Mouse (Mus musculus) gastrocnemius, postnatal 14 days (tissue): ENCODE measurements around the gene Glrx5. TPM values are rescaled to one million over a fixed set of nuclear protein-coding genes. Genes with fewer than 3 reads are reported as not detected.

Experiments
- DNase-seq: peaks from one replicate; pipeline ENCODE4 v3.0.0; 2021; ENCODE audit warnings: mixed read lengths
- intact Hi-C: fragments of 180-260 bp; cut with DNase I; formaldehyde crosslinking; loops from one replicate; pipeline ENCODE4 v1.15.1; 2025; ENCODE audit warnings: low total_unique reads
- total RNA-seq, 2 experiments: library from RNA; stranded (reverse); gene quantifications; 2 replicates each; pipeline ENCODE4 v1.2.3; 2021

Gene Glrx5
- total RNA-seq, 2 experiments from 2014 or later: 66.0 to 67.1 TPM

- intact Hi-C loops: loop anchor here (2.0 kb wide), 1 partner anchor 73 kb away; no protein-coding TSS in a partner anchor
- DNase-seq: peak; percentile 60
These were observed 7.1 kb upstream of the Glrx5 start for GRCm38 (mm10) chr12:105025271-105025946.

- DNase-seq: no peak
- intact Hi-C loops: loop anchor here (2.0 kb wide), 1 partner anchor 73 kb away; no protein-coding TSS in a partner anchor
These were observed 6.4 kb upstream of the Glrx5 start for GRCm38 (mm10) chr12:105025947-105026586.

GRCm38 (mm10) chr12:105027323-105027991, 5.0 kb upstream of the Glrx5 start:
- intact Hi-C loops: no loop called here
- DNase-seq: peak; percentile 73

GRCm38 (mm10) chr12:105029890-105030289, 2.6 kb upstream of the Glrx5 start:
- intact Hi-C loops: no loop called here
- no peak for DNase-seq

GRCm38 (mm10) chr12:105031081-105032058, 1.1 kb upstream of the Glrx5 start:
- no peak for DNase-seq
- intact Hi-C loops: no loop called here

- intact Hi-C loops: no loop called here
- DNase-seq: no peak
These were observed 616 bp downstream of the Glrx5 start for GRCm38 (mm10) chr12:105032832-105033775.

- no peak for DNase-seq
- intact Hi-C loops: no loop called here
These were observed 1.8 kb downstream of the Glrx5 start for GRCm38 (mm10) chr12:105034130-105034769.

GRCm38 (mm10) chr12:105038211-105038610, 5.7 kb downstream of the Glrx5 start:
- intact Hi-C loops: no loop called here

GRCm38 (mm10) chr12:105038918-105039317, 6.4 kb downstream of the Glrx5 start:
- no peak for DNase-seq
- intact Hi-C loops: no loop called here

More at GRCm38 (mm10) chr12:105038211-105038610, 5.7 kb downstream of the Glrx5 start:
- DNase-seq: no peak

GRCm38 (mm10) chr12:105039578-105040289, 7.2 kb downstream of the Glrx5 start:
- intact Hi-C loops: no loop called here
- no peak for DNase-seq

- DNase-seq: no peak
- intact Hi-C loops: no loop called here
These were observed 8.5 kb downstream of the Glrx5 start for GRCm38 (mm10) chr12:105040950-105041349.

- no peak for DNase-seq
- intact Hi-C loops: no loop called here
These were observed 10.6 kb downstream of the Glrx5 start for GRCm38 (mm10) chr12:105043081-105043480.

- no peak for DNase-seq
- intact Hi-C loops: no loop called here
These were observed 12.3 kb downstream of the Glrx5 start for GRCm38 (mm10) chr12:105044775-105045174.

- no peak for DNase-seq
- intact Hi-C loops: no loop called here
These were observed 15.9 kb downstream of the Glrx5 start for GRCm38 (mm10) chr12:105048301-105048863.

GRCm38 (mm10) chr12:105049813-105050212, 17.3 kb downstream of the Glrx5 start:
- intact Hi-C loops: loop anchor here (2.0 to 10.0 kb wide), 2 partner anchors 53 to 125 kb away; partner anchors contain the start of gene Tcl1b5
- DNase-seq: no peak

GRCm38 (mm10) chr12:105050898-105051297, 18.4 kb downstream of the Glrx5 start:
- no peak for DNase-seq
- intact Hi-C loops: loop anchor here (2.0 to 10.0 kb wide), 2 partner anchors 52 to 124 kb away; partner anchors contain the start of gene Tcl1b5

GRCm38 (mm10) chr12:105054041-105054440, 21.6 kb downstream of the Glrx5 start:
- no peak for DNase-seq
- intact Hi-C loops: loop anchor here (10.0 kb wide), 1 partner anchor 121 kb away; the partner anchor contains the start of gene Tcl1b5
